Mouse (Mus musculus) telencephalon, adult 2 months (tissue): Measurements from ENCODE around the gene Olfr1202.

Source experiments
- DNase-seq: peaks from one replicate; pipeline ENCODE4 v3.0.0-alpha.2; 2011; ENCODE audit warnings: low read depth, low spot score

The Olfr1202 gene

GRCm38 (mm10) chr2:88814196-88814595 is at the start of gene Olfr1202:
Olfr1202 (plus strand) TSS chr2:88814496.
- DNase-seq, result no peak

- DNase-seq, result no peak
Observed at GRCm38 (mm10) chr2:88770388-88770787, 43.9 kb upstream of the Olfr1202 start, which contains the start of gene Olfr1200. Olfr1200 (minus strand) TSS chr2:88770488.

- DNase-seq, result no peak
Observed at GRCm38 (mm10) chr2:88792736-88793135, 21.6 kb upstream of the Olfr1202 start, which contains the start of gene Olfr1201. Olfr1201 (plus strand) TSS chr2:88793036.

GRCm38 (mm10) chr2:88829437-88829836 is 15.1 kb downstream of the Olfr1202 start, which contains the start of gene Olfr1205:
Olfr1205 (plus strand) TSS chr2:88829737.
- DNase-seq, result no peak

GRCm38 (mm10) chr2:88838477-88838876 is 24.2 kb downstream of the Olfr1202 start:
- no peak for DNase-seq

GRCm38 (mm10) chr2:88848992-88849391 is 34.7 kb downstream of the Olfr1202 start, which contains the start of gene Olfr1204:
Olfr1204 (plus strand) TSS chr2:88849292.
- no peak for DNase-seq

GRCm38 (mm10) chr2:88862931-88863330 is 48.6 kb downstream of the Olfr1202 start, which contains the start of gene Olfr1206:
Olfr1206 (plus strand) TSS chr2:88863231.
- DNase-seq, result no peak
